Mouse (Mus musculus) E14TG2a.4 (cell line): ENCODE measurements around the gene Ptpra.

Source experiments
- CTCF ChIP-seq: conservative IDR thresholded peaks from 2 replicates; pipeline ENCODE4 v1.5.1; 2014; ENCODE audit warnings: low read length
- POU5F1 ChIP-seq: IDR thresholded peaks from 2 replicates; pipeline ENCODE4 v1.6.1; 2014; ENCODE audit warnings: low read length, borderline replicate concordance

DNA sequence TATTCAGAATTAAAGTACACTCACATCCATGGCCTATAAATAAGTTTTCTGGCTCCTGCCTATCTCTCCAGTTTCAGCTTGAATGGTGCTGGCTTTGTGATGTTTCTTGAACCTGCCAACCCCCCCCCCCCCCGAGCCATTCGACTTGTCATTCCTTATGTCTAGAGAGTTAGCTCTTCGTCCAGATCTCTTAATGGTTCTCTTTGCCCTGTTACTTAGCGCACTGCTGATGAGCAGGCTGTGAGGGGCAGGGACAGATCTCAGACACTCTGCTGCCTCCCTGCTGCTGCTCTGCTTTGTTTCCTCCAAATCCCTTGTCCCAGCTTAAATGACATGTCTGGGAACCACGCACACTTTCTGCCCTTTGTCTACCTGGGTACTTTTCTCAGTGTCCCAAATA is 65.7 kb downstream of the Ptpra start:
- TF ChIP-seq CTCF, result no peak
- no peak for TF ChIP-seq POU5F1
